Mouse (Mus musculus) NIH3T3 (cell line): ENCODE results near the gene Phactr1.

Experiments used
- DNase-seq: peaks from one replicate; pipeline ENCODE4 v3.0.0-alpha.2; 2012; ENCODE audit warnings: low read depth

Gene Phactr1

DNA sequence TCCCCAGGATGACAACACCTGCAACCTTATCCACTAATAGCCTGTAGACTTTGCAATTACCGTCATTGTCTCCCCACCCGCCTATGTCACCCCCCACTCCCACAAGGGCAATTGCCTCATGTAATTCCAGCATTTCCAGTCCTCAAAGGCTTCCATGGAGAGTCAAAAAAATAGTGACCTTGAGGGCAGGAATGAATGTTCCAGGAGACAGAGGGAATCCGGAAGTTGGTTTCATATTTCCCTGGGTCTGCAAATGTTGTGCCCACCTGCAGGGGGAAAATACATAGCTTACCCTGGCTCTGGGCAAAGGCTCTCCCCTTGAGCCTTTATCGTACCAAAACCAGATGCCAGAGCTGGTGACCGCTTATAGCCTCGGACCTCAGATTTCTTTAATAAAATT is 449.7 kb downstream of the Phactr1 start:
- no peak for DNase-seq

DNA sequence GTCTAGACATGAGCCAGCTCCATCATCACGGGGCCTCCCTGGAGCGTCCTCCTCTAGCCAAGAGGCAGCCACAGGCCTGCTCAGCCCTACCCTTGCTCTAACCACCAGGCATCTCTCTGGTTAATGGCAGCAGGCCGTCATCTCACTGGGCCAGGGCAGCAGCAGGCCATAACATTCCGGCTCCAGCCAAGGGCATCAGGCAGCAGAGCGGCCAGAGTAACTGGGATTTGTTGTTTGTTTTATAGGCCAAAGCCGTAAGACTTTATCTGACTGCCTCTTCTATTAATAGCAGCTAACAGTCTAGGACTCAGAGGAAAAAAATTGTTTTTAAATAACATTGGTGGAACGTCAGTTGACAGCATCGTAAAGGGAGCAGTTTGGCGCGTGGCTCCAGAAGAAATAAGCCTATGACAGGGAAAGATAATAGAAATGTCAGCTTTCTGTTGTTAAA is 451.3 kb downstream of the Phactr1 start:
- DNase-seq: no peak

DNA sequence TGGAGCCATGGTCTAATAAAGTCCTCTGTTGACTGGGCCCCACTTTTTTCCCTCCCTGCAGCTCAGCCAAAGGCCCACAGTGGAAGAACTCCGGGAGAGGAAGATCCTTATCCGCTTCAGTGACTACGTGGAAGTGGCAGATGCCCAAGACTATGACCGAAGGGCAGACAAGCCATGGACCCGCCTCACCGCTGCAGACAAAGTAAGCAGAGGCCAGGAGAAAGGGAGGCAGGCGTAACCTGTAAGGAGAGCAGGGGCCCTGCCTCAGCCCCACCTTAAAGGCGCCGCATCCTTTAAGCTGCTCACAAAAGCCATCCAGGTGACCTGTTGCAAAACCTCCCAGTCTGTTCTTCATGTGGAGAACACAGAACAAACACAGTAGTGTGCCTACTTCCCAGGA is 452.4 kb downstream of the Phactr1 start:
- no peak for DNase-seq

DNA sequence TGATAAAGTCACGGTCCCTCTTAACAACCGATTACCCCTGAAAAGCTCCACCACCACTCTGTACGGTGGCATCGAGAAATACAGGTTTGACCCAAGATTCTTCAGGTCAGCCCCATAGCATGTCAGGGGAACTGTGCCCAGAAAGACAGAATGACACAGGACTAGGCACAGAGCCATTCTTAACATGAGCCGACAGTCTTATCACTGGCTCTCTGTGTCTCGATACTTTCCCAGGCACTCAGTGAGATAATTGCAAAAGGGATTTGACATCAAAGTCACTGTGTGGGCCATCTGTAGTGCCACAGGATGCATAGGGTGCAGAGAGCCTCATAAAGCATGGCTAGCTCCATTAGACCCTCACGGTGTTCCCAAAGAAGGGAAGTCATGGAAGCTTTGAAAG is 453.0 kb downstream of the Phactr1 start:
- DNase-seq: no peak

DNA sequence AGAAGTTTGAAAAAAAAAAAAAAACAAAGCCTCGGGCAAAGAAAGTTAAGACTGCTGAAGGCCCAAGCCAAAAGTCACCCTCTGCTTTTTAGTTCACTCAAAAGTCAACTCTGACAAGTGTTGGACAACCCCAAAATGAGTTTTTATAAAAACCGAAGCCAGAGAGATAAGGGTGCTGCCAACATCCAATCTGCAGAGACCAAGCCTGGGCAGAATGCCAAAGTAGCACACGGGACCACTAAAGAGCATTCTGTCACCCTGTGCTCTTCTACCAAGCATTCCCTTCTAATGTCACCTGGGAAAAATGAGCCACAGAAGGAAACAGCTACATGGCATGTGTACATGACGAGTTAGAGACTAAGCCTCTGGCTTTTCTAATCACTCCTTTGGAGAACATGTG is 454.0 kb downstream of the Phactr1 start:
- no peak for DNase-seq

DNA sequence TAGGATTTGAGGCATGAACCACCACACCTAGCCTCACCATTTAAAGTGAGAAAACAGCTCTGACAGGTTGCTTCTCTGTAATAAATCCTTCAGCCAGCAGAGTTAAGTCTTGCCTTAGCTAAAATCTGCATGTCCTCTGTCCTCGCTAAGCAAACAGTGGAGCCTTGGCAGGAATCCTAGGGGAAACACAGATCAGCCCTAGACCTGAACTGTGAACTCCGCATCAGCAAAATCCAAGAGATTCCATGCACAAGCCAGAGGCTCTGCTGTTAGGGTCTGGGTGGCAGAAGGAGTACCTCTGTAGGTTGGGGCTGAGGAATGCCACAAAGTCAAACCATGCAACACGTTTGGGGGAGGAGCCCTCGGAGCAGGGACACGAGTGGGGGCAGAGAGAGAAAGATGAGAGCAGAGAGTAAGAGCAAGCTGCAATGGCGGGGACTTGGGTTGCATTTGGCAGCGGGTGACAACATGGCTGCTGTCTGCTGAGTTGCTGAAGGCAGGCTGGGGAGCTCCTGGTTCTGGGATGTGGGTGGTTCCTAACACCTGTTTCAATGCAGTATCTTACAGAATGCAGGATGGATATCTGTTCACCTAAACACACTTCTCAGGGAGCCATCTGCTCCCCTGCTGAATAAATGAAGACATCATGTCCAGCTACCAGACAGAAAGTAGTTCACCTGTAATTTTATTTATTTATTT is 464.4 kb downstream of the Phactr1 start:
- no peak for DNase-seq

DNA sequence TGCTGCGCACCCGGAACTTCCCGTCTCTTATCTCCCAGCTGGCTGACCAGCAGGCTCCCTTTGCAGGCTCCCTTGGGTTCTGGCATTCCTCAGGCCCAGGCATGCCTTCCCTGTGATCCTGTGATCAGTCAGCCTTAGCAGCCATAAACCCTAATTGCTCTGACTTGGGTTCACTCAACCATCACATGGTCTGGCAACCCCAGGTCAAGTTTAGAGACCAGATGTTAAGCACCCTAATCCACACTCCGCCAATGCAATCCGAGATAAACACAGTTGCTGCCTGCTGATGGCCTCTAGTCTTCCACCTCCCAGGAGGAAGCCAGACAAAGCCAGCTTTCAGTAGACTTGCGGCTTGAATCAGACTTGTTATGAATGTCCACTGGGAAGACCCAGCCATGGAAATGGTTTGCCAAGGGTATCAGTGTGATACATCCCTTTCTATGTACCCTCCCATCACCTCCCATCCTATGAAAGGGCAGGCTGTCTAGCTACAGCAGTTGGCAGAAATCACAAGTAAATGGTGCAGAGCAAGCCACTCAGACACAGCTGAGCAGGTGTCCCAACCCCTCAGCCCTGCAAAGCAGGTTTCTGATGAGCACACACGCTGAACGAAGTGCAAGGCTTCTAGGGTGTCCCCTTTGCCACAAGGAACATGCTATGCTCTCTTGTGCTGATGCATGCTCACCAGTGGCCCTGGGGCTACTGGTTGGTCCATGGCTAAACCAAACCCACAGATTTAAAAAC is 466.3 kb downstream of the Phactr1 start:
- no peak for DNase-seq

DNA sequence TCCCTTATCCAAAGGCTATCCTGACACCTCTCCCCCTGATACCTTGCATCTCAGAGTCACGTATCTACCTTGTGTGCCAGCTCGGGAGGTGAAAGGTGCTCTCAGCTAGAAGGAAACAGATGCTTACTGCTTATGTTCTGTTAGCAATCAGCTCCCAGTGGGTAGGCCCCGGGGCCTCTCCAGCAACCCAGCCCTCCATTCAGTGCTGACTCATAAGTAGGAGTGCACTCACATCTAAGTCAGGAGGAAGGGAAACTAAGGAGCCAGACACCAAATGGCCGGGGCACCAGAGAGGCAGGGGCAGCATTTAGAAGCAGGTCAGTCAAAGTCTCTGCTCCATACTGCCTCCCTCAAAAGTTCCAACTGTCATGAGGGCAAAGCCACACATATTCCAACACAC is 468.3 kb downstream of the Phactr1 start:
- DNase-seq: peak; percentile 81

DNA sequence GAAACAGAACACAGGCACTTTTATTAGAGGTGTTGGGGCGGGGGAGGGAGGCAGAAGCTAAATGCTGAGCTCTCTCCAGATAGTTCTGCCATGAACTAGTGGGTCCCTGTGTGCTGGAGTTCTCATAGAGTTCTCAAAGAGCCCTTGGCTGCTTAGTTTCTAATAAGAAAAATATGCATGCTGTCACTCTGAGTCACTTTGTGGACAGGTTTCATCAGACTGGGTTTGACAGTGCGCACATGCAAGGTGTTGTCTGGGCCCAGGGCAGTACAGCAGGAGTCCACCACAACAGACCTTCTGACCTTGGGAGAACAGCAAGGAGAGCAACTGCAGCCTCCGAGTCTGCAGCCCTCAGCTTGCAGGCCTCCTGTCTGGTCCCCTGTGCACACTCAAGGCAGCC is 469.2 kb downstream of the Phactr1 start:
- peak; percentile 68 for DNase-seq

DNA sequence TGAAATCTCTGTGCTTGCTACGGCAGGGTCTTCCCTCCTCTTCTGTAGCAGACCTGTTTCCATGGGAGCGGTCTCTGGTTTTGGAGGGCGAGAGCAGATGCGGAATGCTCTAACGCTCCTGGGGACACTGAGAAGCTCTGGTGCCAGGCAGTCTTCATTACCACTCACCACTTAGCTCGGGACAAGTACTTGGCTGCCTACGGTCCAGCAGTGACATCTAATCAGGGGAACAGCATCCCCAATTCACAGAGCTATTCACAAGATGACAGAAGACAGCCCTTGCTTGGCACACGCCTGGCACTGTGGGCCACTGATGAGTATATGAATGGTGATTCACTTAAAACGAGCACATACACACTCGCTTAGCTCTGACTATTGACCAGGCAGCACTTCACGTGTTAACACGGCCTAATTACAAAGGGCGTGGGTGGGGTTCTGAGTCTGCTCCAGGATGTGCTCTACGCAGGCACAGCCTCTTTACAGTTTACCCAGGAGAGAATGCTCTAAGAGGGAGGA is 471.6 kb downstream of the Phactr1 start:
- DNase-seq: no peak

DNA sequence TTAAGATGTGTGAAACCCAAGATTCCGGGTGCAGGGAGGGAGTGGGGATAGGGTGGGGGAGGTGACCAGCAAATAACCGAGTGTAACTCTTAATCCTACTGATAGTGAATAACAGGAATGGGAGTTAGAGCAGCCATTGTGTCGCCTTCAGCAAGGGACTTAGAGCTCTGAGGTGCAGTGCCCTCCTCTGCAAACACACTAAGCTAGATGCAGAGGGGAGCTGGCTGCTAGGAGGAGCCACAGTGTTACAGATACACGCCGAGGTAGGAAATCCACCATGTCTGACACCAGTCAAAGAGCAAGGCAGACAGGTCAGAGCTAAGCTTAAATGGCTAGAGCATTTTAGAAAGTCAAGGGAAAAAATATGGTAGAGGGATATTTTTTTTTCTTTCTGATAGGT is 476.9 kb downstream of the Phactr1 start:
- no peak for DNase-seq

DNA sequence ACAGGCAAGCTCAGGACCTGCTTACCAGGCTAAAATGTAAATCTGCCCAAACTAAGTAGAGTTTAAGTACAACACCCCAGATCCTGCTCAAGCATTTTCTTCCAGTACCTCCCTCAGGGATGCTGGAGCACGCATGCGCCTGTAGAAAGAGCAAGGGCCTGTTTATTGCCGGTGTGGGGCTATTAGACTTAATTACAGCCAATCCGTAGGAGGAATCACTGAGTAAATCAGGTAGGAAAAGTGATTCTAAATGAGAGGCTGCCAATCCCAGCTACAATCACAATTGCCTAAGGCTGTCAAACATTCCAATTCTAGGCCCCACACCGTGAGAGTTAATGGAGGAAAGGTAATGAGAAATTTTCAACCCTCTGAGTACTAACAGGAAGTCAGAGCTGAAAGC is 477.9 kb downstream of the Phactr1 start:
- no peak for DNase-seq

DNA sequence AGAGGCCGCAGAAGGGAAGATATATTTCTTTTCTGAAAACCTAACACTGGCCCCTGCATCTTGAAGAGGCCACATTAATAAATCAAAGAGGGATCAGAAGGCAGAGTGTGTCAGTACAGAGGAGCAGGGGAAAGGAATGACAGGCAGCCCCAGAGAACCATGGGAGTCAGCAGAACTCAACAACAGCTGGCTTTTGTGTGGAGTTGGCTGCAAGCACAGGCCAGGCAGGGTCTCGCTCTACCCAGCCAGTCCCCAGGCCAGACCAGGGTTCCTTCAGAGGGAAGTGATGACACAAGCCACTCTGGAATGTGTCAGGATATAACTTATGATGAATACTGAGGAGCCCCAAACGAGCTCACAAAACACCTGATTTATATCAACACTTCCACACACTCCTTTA is 479.0 kb downstream of the Phactr1 start:
- no peak for DNase-seq

DNA sequence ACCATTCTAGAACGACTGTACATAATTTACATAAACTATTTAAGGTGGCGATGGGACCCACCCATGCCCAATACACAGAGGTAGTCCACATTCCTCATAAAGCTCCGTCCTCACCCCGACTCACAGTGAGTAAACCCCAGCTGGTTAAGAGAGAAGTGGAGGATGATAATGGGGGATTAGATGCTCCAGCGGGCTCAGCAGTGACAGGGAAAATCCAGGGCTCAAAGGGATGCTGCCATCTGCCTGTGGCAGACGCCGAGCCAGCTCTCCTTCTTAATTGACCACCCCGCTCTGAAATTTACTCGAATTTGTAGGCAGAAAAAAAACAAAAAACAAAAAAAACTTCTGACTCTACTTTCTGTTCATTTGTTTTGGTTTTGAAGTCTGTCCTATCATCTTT is 487.3 kb downstream of the Phactr1 start:
- no peak for DNase-seq

DNA sequence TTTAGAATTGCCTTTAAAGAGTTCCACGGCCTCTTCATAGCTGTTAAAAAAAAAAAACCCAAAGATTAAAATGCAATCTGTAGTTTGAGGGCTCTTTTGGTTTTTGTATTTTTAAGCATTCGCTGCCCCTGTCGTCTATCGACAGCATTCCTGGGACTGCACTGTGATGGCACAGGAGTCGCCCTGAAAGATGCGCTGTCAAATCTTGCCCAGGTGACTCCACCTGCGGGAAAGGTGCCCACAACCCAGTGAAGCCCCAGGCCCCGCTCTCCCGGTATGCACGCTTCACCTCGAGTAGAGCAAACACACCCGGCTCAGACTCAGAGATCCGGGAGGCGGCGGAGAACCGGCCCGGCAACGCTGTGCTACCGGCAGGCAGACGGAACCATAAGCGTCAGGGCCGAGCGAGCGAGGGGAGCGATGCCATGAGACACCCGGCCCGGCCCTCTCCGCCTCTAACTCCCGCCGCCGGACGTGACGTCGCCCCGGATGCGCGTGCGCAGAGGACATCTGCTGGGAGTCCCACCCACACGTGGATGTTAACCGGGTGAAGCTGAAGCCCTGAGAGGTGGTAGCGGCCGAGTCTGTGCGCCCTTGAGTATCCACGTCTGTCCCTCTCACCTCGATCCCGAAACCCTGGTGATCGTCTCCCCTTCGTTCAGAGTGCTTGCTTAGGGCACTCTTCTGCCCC is 490.7 kb downstream of the Phactr1 start, which contains the start of gene Tbc1d7:
Gene Tbc1d7, minus strand, starts transcription at position 482 of the 691 bp plus-strand sequence.
- peak; percentile 97 for DNase-seq

DNA sequence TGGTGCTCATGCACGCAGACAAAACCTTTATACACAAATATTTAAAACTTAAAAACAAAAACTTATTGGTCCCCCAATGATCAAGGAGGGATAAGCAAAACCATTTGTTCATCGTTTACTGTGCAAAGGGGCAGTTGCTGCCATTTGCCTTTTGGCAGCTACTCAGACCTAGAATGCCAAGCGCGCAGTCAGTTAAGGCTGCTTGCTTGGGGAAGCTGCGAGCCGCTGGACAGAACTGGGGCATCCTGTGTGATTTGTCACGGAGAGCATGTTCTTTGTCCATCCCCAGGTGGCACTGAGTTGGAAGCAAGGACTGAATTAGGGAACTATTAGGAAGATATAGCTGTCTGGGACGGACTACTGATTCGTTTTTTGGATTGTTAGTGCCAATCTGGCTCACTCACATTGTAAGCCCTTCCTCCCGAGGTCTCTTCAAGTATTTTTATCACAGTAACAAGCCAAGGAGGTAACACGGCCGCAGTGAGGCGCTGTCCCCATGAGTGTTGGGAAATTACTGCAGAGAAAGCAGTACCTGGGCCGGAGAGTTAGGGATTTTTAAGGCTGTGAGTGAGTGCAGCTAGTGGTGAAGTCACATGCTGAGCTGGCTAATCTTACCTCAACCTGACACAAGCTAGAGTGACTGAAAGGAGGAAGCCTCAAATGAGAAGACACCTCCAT is 491.8 kb downstream of the Phactr1 start:
- DNase-seq: peak; percentile 59

DNA sequence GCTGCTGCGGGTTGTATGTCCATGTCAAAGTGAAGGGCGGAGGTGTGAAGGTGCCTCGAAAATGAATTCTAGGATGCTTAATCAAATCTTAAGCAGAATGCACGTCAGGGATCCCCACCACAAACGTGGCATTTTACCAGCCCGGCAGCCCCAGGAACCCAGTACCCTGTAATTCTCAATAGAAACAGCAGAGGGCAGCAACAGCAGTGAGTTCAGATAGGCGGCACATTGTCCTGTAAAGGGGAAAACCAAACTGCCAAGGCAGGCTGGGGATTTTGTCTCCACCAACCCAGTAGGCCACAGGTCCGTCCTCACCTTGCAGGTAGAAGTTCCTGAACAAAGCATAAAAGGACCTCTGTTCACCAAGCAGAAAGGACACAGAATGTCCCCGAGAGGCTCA is 492.8 kb downstream of the Phactr1 start:
- DNase-seq: peak; percentile 86

DNA sequence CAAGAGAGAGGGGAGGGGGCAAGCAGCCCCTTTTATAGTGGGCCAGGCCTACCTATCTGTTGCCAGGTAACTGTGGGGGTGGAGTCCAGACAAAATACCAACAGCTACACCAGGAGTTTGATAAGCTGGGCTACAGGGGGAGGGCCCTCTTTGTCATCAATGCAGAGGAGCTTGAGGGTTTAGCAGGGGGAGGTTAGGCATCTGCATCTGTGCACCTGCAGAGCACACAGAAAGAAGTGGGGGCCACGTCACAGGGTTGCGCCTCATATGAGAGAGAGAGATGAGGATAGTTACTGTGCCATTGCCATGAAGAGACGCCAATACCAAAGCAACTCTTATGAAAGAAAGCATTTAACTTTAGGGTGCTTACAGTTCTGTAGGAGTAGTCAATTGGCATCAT is 496.3 kb downstream of the Phactr1 start:
- no peak for DNase-seq

DNA sequence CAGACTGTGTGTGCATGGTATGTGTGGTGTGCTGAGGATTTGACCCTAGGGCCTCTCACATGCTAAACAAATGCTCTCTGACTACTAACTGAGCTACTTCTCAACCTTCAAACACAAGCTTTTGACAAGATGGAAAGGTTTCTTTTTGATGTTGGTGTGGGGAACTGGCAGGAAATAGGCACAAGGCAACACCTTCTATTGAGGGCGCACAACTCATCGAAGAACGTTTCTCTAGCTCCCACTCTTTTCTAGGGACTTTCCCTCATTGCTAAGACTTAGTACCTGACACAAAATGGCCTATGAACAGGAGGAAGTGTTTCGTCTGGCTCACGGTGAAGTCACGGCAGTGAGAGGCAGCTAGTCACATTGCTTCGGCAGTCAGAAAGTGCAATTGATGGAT is 496.9 kb downstream of the Phactr1 start:
- DNase-seq: no peak

DNA sequence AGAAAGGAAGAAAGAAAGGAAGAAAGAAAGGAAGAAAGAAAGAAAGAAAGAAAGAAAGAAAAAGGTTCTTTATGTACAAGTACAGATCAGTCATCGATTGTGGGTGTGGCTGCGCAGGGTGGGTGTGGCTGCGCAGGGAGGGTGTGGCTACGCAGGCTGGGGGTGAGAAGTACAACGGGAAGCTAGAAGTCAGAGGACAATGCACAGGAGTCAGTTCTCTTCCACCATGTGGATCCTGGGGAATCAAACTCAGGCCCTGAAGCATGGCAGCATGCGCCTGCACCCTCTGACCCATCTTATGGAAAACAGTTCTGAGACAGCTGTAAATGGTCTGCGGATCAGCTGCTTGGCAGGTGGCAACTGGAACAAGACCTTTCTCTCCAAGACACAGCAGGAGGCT is 500.7 kb downstream of the Phactr1 start:
- no peak for DNase-seq

DNA sequence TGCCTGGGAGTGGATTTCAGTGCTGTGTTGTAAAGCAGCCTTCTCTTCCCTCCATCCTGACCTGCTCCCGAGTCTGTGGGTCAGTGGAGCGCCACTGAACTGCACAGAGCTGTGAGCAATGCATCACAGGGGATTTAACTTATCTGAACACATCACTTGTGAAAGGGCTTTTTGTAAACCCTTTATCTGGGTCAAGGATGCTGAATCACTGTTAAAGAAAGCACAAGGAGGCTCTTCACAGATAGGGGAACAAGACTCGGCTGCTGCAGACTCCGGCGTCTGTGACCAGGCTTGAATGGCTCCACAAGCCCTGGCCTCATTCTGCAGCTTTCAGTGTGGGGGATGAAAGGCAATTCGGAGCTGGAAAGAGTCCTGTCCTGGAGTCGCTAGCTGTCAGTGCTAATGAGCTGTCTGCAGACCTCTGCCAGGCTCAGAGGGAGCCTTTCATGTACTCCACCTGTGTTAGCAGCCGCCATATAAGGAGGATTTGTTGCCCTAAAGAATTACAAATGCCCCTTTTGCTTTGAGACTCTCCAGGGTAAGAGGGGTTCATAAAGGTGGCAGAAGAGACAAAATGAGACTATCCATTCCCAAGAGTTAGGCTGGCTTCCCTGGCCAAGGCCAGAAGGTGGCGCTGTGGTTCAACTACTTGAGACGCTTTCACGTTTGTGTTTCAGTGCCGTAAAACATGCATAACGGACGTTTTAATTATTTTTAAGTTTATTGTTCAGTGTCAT is 502.2 kb downstream of the Phactr1 start:
- peak; percentile 94 for DNase-seq
